Mouse (Mus musculus) kidney, postnatal 0 days (tissue): ENCODE results near the gene Cog5. TPM values are rescaled to one million over a fixed set of nuclear protein-coding genes. Genes with fewer than 3 reads are reported as not detected.
"Not testable (repeated sequence)": the region's sequence is repeated elsewhere in the genome, so short reads cannot be mapped to it uniquely, and the experiment has no call there.

Source experiments
- ATAC-seq: fragments of 200-750 bp; cut with Nextera tagmentation; replicated peaks from 2 replicates; pipeline ENCODE4 v1.8.0; 2017; ENCODE audit warnings: low read depth, moderate number of reproducible peaks, moderate TSS enrichment, moderate library complexity; ENCODE audit not compliant: low FRiP score
- DNase-seq: peaks from one replicate; pipeline ENCODE4 v3.0.0-alpha.2; 2016; ENCODE audit warnings: low spot score
- H3K27ac ChIP-seq: fragments of 300-500 bp; sonication (generic); 2 replicates; pipeline ENCODE4 v1.5.1; 2014; ENCODE audit warnings: mild to moderate bottlenecking
- H3K27me3 ChIP-seq: fragments of 300-500 bp; sonication (generic); 2 replicates; pipeline ENCODE4 v1.6.1; 2014; ENCODE audit warnings: low read length, mixed read lengths; ENCODE audit not compliant: insufficient read depth
- H3K36me3 ChIP-seq: fragments of 300-500 bp; sonication (generic); 2 replicates; pipeline ENCODE4 v1.6.1; 2014; ENCODE audit warnings: low read length, mixed read lengths; ENCODE audit not compliant: insufficient read depth
- H3K4me1 ChIP-seq: fragments of 300-500 bp; sonication (generic); replicated peaks from 2 replicates; pipeline ENCODE4 v1.6.1; 2014; ENCODE audit warnings: antibody characterized with exemption, low read length, mixed read lengths; ENCODE audit not compliant: insufficient read depth
- H3K4me2 ChIP-seq: fragments of 300-500 bp; sonication (generic); 2 replicates; pipeline ENCODE4 v1.6.1; 2014; ENCODE audit warnings: mild to moderate bottlenecking, low read length, moderate library complexity, mixed read lengths
- H3K4me3 ChIP-seq: fragments of 300-500 bp; sonication (generic); replicated peaks from 2 replicates; pipeline ENCODE4 v1.5.1; 2014; ENCODE audit warnings: low read depth, low read length
- H3K9ac ChIP-seq: fragments of 300-500 bp; sonication (generic); 2 replicates; pipeline ENCODE4 v1.6.1; 2014; ENCODE audit warnings: low read depth, low read length
- H3K9me3 ChIP-seq: fragments of 300-500 bp; sonication (generic); replicated peaks from 2 replicates; pipeline ENCODE4 v1.6.1; 2016; ENCODE audit warnings: low read length, inconsistent platforms, mixed read lengths
- CTCF ChIP-seq: IDR thresholded peaks from 2 replicates; pipeline ENCODE4 v1.5.1; 2016; ENCODE audit warnings: antibody characterized with exemption, low read depth, mild to moderate bottlenecking, moderate library complexity
- WGBS: fragments of 180-500 bp; shearing (Covaris S2); extraction: QIAGEN DNeasy Blood & Tissue Kit; methylation state at CpG from one replicate; pipeline ENCODE4 v1.1.7; 2014; 5-methylcytosine and 5-hydroxymethylcytosine counted together
- polyA plus RNA-seq: library from polyadenylated mRNA; unstranded; fragments of >200 nt; fragmentation: Nextera tagmentation; extraction: Ambion mirVana; gene quantifications from 2 replicates; pipeline ENCODE4 v1.2.1, GENCODE M21; 2015

The Cog5 gene
- 22.9 and 24.1 TPM in 2 replicates for polyA plus RNA-seq

GRCm38 (mm10) chr12:31654197-31654964 is at the start of gene Cog5, which contains the start of gene Dus4l:
Gene Cog5, plus strand, starts transcription at chr12:31654869.
Gene Dus4l, minus strand, starts transcription at chr12:31654826.
- peaks cover 4% of the 10 kb centered on the region; the same call in 1 of the 2 replicates for H3K4me1 ChIP-seq
- under 1% methylated on average over 47 of the region's 47 CpGs for WGBS
- peak within 1 kb of the TSS; percentile 59 for H3K4me2 ChIP-seq
- H3K36me3 ChIP-seq: no peaks in the 10 kb centered on the region; the same call in 1 of the 2 replicates
- ATAC-seq: peak; percentile 97
- peak within 1 kb of the TSS; percentile 93 for H3K4me3 ChIP-seq
- no peaks in the 10 kb centered on the region for H3K27me3 ChIP-seq
- peak within 1 kb of the TSS; percentile 83 for H3K9ac ChIP-seq
- H3K9me3 ChIP-seq: no peaks in the 10 kb centered on the region
- DNase-seq: peak; percentile 90
- TF ChIP-seq CTCF: no peak
- H3K27ac ChIP-seq: peak within 1 kb of the TSS; percentile 86

DNA sequence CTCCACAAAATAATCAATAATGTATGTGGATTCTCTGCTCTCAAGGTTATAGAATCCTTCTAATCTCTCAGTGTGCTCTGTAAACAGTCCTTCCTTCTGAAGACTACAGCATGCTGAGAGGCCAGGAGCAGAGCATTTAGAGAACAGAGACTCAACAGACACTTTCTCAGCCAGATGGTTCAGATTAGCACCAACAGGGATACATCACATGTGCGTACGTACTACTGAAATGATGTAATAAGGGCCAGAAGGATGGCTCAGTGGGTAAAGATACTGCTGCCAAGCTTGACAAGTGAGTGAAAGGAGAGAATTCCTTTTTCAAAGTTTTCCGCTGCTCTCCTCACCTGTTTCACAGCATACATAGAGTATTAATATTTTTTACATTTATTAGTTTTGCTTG is 49.8 kb upstream of the Cog5 start:
- Histone ChIP-seq H3K4me3 (no peak overlapping the region), H3K27me3 (no peaks in the 10 kb centered on the region), H3K9ac (no peak overlapping the region), H3K27ac (no peak overlapping the region), H3K36me3 (no peaks in the 10 kb centered on the region), H3K4me1 (no peaks in the 10 kb centered on the region), H3K9me3 (no peaks in the 10 kb centered on the region), H3K4me2 (no peak overlapping the region)
- no peak for ATAC-seq
- 92% methylated on average over 3 of the region's 3 CpGs for WGBS
- DNase-seq: no peak
- no peak for TF ChIP-seq CTCF

GRCm38 (mm10) chr12:31608138-31608537 is 46.5 kb upstream of the Cog5 start:
- Histone ChIP-seq H3K4me3 (no peak overlapping the region), H3K27me3 (no peaks in the 10 kb centered on the region), H3K4me1 (no peaks in the 10 kb centered on the region), H3K9ac (no peak overlapping the region), H3K9me3 (no peaks in the 10 kb centered on the region), H3K4me2 (no peak overlapping the region), H3K36me3 (no peaks in the 10 kb centered on the region), H3K27ac (no peak overlapping the region)
- WGBS: 21% methylated on average over 3 of the region's 3 CpGs
- ATAC-seq (no peak), DNase-seq (no peak)
- TF ChIP-seq CTCF: no peak

DNA sequence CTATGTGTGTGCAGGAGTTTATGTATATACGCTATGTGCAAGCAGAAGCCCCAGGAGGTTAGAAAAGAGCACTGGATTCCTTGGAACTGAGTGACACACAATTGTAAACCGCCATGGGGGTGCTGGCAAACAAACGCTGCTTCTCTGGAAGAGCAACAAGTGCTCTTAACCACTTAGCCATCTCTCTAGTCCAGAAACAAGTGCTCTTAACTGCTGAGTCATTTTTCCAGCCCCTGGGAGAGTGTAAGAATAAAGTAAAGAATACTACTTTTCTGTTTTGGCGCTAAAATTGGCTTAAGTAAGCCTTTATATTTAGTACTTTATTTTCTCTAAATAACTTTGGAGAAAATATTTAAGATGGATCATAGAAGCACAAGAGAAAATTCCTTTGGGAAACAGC is 41.3 kb upstream of the Cog5 start:
- H3K27me3 ChIP-seq: no peaks in the 10 kb centered on the region
- H3K9ac ChIP-seq: no peak overlapping the region
- no peak for TF ChIP-seq CTCF
- no peak overlapping the region for H3K4me2 ChIP-seq
- no peak overlapping the region for H3K4me3 ChIP-seq
- H3K36me3 ChIP-seq: no peaks in the 10 kb centered on the region
- DNase-seq: no peak
- H3K9me3 ChIP-seq: no peaks in the 10 kb centered on the region
- H3K27ac ChIP-seq: no peak overlapping the region
- no peaks in the 10 kb centered on the region for H3K4me1 ChIP-seq
- WGBS: 73% methylated on average over 4 of the region's 4 CpGs
- no peak for ATAC-seq

- DNase-seq (no peak), ATAC-seq (no peak)
- Histone ChIP-seq H3K27ac (no peak overlapping the region), H3K27me3 (no peaks in the 10 kb centered on the region), H3K9ac (no peak overlapping the region), H3K36me3 (no peaks in the 10 kb centered on the region), H3K4me3 (no peak overlapping the region), H3K4me1 (no peaks in the 10 kb centered on the region), H3K4me2 (no peak overlapping the region), H3K9me3 (no peaks in the 10 kb centered on the region)
- 76% methylated on average over 8 of the region's 8 CpGs for WGBS
- peak; percentile 38; the same call in 1 of the 2 replicates for TF ChIP-seq CTCF
Measured at GRCm38 (mm10) chr12:31620106-31620505, 34.6 kb upstream of the Cog5 start.

DNA sequence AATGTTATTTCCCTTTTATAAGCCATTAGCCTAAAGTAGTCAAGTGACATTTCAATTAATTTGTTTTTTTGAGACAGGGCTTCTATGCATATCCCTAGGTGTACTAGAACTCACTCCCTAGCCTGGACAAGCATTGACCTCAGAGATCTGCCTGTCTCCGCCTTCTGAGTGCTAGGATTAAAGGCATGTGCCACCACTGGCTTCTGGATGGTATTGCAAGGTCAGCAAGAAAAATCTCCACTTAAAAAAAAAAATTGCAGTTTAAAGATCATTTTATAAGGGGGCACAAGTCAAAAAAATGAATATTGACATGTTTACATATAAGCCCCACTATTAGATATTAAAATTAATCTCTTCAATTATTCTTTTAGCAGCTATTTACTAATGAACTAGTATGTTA is 29.7 kb upstream of the Cog5 start:
- Histone ChIP-seq H3K9ac (no peak overlapping the region), H3K4me3 (no peak overlapping the region), H3K27ac (no peak overlapping the region), H3K27me3 (no peaks in the 10 kb centered on the region), H3K9me3 (no peaks in the 10 kb centered on the region), H3K4me2 (no peak overlapping the region), H3K4me1 (no peaks in the 10 kb centered on the region), H3K36me3 (0 out of 2 replicates have a peak, but pooled peaks cover 8% of the 10 kb centered on the region)
- ATAC-seq (no peak), DNase-seq (no peak)
- 94% methylated on average over 1 of the region's 1 CpGs for WGBS
- TF ChIP-seq CTCF: no peak

DNA sequence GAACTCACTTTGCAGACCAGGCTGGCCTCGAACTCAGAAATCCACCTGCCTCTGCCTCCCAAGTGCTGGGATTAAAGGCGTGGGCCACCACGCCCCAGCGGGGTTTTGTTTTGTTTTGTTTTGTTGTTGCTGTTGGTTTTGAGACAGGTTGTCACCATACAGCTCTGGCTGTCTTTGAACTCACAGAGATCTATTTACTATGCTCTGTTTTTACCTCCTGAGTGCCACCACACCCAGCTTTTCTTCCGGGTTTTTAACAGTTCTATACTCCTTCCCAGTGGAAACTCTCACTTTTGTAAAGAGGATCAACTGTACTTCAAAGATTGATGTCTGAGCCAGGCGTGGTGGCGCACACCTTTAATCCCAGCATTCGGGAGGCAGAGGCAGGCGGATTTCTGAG is 26.3 kb upstream of the Cog5 start:
- H3K27me3 ChIP-seq, ATAC-seq, H3K9me3 ChIP-seq, DNase-seq, H3K27ac ChIP-seq, H3K4me3 ChIP-seq, H3K4me2 ChIP-seq, H3K36me3 ChIP-seq, H3K9ac ChIP-seq, H3K4me1 ChIP-seq: not testable (repeated sequence)
- 94% methylated on average over 9 of the region's 9 CpGs for WGBS
